Mouse (Mus musculus): ENCODE measurements around the gene Lrrc51. TPM values are rescaled to one million over a fixed set of nuclear protein-coding genes. Genes with fewer than 3 reads are reported as not detected.

Lrrc51 gene
- polyA plus RNA-seq (2017; shearing (Covaris generic)) = 3.2 TPM

DNA sequence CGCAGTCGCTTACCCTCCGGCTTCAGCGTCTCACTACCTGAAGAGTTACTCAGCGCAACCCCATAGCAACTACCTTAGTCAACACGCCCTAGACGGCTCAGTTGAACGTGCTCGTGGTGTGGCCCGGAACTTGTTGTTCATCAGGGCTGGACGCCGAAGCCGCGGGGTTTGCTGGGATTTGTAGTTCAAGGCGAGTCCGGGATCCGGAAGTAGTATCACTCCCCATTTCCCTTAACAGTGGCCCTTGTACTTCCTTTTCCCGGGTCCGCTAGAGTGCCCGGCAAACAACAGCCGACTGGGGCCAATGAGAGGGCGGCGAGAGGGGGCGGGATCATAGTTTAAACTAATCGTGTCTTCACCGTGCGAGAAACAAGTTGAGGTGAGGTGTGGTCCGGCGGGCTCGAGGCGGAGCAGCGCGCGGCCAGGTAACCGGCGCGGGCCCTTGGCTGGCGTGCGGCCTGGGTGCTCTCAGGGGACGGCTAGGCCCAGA, at the start of gene Lrrc51, which contains the start of gene Numa1:
Lrrc51 (minus strand) TSS at position 145 of the 490 bp plus-strand sequence.
Numa1 (plus strand) TSS at position 361 of the 490 bp plus-strand sequence.

DNA sequence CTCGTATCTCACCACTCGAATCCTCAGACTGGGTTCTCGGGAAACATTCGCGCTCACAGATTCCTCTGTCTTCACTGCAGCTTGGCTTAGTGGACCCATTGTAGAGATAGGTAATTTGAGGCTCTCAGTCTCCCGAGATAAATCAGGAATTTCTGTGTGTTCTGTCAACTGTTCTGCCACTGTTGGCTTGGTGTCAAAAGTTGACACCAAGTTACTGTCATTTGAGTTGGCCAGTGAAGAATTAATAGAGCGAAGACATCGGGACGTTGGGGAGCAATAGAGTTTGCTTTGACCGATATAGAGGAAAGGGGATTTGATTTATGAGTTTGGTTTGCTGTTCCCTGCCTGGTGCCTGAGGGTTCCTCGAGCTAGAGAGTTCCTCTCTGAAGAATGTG, 27.4 kb downstream of the Lrrc51 start, which contains the start of gene Tomt:
Tomt (minus strand) TSS at position 73 of the 395 bp plus-strand sequence.

DNA sequence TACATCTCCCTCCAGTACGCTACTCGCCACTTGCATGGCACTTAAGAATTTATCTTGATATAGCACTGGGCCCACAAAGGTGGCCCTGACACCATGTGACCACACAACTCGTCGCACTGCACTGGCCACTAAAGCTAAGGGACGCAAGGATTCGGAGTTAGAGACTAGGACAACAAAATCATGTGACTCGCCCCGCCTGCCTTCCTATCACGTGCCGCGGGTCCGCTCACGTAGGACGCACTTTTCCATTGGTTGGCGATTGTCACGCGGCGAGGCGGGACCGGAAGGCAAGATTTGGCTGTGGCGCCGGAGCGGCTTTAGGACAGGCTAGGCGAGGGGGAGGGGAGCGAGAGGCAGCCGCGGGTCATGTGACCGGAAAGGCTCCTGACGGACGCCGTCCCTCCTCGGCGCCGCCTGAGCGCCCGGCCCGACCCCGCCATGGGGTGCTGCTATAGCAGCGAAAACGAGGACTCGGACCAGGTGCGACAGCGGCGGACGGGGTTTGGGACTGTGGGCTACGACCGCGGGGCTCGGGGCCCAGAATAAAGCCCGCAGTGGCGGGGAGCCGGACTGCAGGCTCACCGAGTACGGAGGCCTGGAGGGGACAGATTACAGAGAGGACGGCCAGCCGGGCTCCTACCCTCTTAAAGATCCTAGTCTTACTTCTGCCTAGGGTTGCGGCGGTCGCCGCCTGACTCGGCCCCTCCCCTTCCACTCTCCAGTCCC, 28.0 kb downstream of the Lrrc51 start, which contains the start of gene Lamtor1:
Lamtor1 (plus strand) TSS at position 344 of the 726 bp plus-strand sequence.

DNA sequence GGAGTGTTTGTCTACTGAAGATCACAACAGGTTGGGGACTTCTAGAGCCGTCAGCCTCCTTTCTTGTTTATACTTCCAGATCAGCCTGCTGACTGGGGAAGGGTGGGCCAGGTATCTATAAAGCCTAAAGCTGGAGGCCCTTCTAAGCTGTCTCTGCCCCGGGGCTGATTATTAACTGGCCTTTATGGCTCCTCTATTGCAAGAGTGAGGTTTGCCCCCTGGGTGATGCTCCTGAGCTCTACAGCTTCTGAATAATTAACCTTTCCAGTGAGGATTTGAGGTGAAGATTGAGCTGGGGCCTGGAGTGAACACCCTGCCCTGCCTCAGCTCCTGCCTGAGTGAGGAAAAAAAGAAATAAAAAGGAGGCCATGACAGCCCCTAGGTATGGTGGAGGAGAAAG, 63.1 kb downstream of the Lrrc51 start, which contains the start of gene Folr1:
Folr1 (minus strand) TSS at position 160 of the 400 bp plus-strand sequence.

DNA sequence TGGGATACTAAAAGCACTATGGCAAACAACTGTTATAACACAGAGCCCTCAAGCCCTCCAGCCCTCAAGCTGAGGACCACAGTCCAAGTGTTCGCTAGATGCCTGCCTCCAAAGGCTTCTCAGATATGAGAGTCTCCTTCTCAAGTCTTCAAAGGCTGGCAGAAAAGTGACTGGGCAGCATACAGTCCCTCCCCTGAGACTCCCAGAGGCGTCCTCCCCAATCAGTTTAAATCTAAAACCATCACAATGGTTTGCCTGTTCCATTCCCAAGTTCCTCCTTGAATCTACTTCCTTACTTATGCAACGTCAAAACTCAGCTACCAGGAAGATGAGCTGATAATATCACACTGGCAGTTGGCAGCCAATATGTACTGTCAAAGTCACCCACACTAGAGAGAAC, 70.3 kb downstream of the Lrrc51 start, which contains the start of gene Anapc15:
Anapc15 (plus strand) TSS at position 301 of the 400 bp plus-strand sequence.

Other genes with a start within 250 kb of the Lrrc51 start
- gene Phox2a, start 115.6 kb downstream of the Lrrc51 start, polyA plus RNA-seq (2017; shearing (Covaris generic)) = not detected
- gene Inppl1, start 95.7 kb downstream of the Lrrc51 start, polyA plus RNA-seq (2017; shearing (Covaris generic)) = 5.6 TPM
- not detected for gene Folr2, start 76.7 kb downstream of the Lrrc51 start, polyA plus RNA-seq (2017; shearing (Covaris generic))
- gene Anapc15, start 70.2 kb downstream of the Lrrc51 start, polyA plus RNA-seq (2017; shearing (Covaris generic)) = 64.5 TPM
- gene Folr1, start 63.1 kb downstream of the Lrrc51 start, polyA plus RNA-seq (2017; shearing (Covaris generic)) = not detected
- 172 TPM for gene Lamtor1, start 28.0 kb downstream of the Lrrc51 start, polyA plus RNA-seq (2017; shearing (Covaris generic))
- gene Tomt, start 27.5 kb downstream of the Lrrc51 start, polyA plus RNA-seq (2017; shearing (Covaris generic)) = 0.71 TPM
- 185 TPM for gene Numa1, start 216 bp upstream of the Lrrc51 start, polyA plus RNA-seq (2017; shearing (Covaris generic))
- gene Il18bp, start 84.8 kb upstream of the Lrrc51 start, polyA plus RNA-seq (2017; shearing (Covaris generic)) = 4.6 TPM
- gene Rnf121, start 131.6 kb upstream of the Lrrc51 start, polyA plus RNA-seq (2017; shearing (Covaris generic)) = 27.3 TPM
- gene Xndc1, start 131.6 kb upstream of the Lrrc51 start, polyA plus RNA-seq (2017; shearing (Covaris generic)) = 29.3 TPM
- 1.1 TPM for gene Xntrpc, start 131.8 kb upstream of the Lrrc51 start, polyA plus RNA-seq (2017; shearing (Covaris generic))
- gene Trpc2, start 149.2 kb upstream of the Lrrc51 start, polyA plus RNA-seq (2017; shearing (Covaris generic)) = not detected
- gene Art1, start 167.8 kb upstream of the Lrrc51 start, polyA plus RNA-seq (2017; shearing (Covaris generic)) = not detected
- 0.66 TPM for gene Art5, start 175.6 kb upstream of the Lrrc51 start, polyA plus RNA-seq (2017; shearing (Covaris generic))
- not detected for gene Chrna10, start 182.9 kb upstream of the Lrrc51 start, polyA plus RNA-seq (2017; shearing (Covaris generic))